Mouse (Mus musculus): ENCODE results near the gene Nms.

- TF ChIP-seq POLR2A (IDR thresholded peaks at IDR 0.05; ENCODE audit: borderline replicate concordance, control insufficient read depth, low read depth, low read length) (no peak), CTCF (IDR thresholded peaks at IDR 0.05; ENCODE audit: control insufficient read depth, insufficient read depth, low read length) (no peak)
Observed at GRCm38 (mm10) chr1:38988357-38988756, 49.4 kb downstream of the Nms start.

Measured in bone marrow, adult 2 months (tissue).